Mouse (Mus musculus) layer of hippocampus, postnatal 14 days (tissue): Measurements from ENCODE around the gene Gm9970. TPM values are rescaled to one million over a fixed set of nuclear protein-coding genes. Genes with fewer than 3 reads are reported as not detected.
A peak's percentile ranks its signal among the peaks of the same experiment; 100 is the strongest.

ENCODE experiments used
- DNase-seq, 2 experiments: peaks; one replicate each; pipeline ENCODE4 v3.0.0; 2021 to 2022; ENCODE audit warnings: low spot score in 2 of 2, mixed read lengths in 1 of 2
- long read RNA-seq, 2 experiments: library from polyadenylated mRNA; stranded (forward); transcript quantifications; one replicate each; pipeline ENCODE4 v2.0.0; 2021
- total RNA-seq, 2 experiments: library from RNA; stranded (reverse); gene quantifications; 2 replicates each; pipeline ENCODE4 v1.2.3; 2021

The Gm9970 gene
- total RNA-seq, result not detected
- long read RNA-seq, experiment 1, result 0 reads
- long read RNA-seq, experiment 2, result 0 reads

DNA sequence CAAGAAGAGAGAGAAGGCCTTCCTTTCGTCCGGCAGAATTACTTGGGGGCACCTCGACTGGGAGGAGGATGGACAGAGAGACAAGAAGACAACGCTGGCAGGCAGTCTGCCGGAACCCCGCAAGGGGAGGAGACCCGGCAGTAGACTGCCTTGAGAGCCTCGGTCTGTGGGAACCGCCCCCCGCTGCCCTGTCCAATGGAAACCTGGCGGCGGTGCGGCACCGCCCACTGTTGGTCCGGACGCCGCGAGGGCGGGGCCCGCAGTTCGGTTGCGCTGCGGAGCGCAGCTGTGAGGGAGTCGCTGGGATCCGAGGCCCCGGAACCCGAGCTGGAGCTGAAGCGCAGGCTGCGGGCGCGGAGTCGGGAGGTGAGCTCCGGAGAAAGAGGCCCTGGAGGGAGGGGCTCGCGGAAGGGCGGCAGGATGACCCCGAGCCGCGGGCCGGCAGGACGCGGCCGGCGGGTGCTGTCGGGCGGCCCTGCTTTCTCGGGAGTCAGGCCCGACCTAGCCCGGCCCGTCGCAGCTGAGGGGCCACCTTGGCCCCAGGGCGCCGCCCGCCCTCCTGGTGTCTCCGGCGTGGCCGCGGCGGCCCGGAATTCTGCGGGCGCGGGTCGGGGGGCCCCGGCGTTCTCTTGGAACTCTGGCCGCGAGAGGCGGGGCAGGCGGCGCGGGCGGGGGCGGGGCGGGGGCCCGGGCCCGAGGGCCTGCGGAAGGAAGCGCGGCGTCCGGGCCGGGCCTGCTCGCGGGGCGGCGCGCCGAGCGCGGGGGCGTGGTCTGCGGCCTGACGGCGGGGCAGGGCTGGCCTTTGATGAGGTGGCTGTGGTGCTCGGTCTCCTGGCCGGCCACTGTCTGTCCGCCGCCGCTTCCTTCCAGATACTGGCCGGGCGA is at the start of gene Gm9970, which contains the start of gene Nrbp1:
Gene Gm9970 (minus strand): TSS at position 596 of the 885 bp plus-strand sequence.
Gene Nrbp1 (plus strand): TSS at position 228 of the 885 bp plus-strand sequence.
- DNase-seq, result peak; percentile 94 to 95

DNA sequence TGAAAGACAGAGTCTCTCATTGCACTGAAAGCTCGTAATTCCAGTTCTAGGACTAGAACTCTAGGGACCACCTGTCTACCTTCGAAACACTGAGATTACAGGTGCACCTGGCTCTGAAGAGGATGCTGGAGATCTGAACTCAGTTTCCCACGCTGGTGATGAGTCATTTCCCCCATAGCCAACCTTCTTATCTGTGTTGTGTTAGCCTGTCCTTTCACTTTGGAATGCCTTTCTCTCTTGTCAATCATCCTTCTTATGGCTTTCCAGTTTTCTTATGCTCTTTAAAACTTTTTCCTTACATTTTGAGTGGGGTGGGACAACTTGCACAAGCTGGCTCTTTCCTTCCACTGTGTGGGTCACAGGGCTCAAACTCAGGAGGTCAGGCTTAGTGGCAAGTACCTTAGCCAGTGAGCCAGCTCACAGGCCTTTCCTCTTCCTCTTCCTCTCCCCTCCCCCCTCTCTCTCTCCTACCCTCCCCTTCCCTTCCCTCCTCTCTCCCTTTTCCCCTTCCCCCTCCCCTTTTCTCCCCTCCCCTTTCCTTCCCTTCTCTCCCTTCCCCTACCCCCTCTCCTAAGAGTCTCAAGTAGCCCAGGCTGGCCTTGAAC is 48.7 kb upstream of the Gm9970 start:
- DNase-seq, result no peak

DNA sequence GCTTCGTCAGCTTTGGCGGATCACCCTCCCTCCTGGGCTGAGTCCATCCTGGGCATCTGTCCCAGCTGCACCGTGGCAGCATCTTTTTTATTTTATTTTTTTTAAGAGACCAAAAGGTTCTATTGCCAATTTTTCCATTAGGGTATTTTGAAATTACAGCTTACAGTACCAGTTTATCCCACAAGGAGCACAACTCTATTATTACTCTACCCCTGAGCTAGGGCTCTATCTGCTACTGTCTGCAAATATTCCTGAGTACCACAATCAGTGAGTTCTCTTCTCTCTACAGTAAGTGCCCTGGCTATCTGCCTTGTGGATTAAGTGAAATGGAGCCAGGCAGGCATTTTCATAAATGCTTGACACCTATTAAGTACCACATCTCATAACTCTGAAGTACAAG is 47.6 kb upstream of the Gm9970 start:
- no peak for DNase-seq

DNA sequence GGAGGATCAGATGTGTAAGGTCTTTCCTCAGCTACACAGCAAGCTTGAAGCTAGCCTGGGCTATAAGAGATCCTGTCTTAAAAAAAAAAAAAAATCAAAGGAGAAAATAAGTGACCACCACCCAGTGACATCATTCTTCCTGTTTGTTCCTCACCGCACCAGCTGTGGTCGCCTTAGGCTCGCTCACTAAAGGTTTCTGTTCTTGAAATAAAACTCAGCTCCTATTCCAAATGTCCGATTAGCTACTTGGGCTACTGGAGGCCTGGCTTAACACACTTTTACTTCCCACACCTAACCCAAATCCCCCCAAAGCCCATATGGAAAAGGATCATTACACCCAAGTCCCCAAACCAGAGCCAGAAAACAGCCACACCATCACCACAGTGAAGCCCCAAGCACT is 47.2 kb upstream of the Gm9970 start:
- DNase-seq, result no peak

DNA sequence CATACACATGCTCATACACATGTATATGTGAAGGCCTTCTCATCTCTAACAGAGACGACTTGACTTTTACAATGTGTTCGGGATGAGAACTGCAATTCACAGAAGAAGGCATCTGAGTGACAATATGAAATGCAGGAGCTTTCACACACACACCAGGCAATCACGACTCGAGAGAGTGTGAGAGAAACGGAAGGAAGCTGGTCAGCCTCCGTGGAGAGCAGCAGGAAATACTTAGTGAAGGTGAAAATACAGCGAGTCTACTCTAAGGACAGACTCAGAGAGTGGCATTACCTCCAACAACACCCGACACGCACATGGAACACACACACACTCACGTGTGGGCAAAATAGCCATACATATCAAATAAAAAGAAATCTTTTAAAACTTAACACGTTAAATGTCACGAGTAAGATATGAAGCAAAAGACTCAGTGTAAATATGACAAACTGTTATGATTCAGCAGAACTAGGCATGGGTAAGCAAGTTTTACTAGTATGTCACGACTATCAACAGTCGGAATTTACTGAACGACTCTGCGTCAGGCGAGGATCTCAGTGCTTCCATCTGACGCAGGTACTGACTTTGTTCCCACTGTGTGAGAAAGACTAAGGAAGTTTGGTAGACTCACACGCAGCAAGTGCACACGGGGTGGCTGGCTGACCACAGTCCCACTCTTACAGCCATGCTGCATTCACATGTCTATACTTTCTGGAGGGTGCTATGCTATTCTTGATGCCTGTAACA is 38.4 kb upstream of the Gm9970 start:
- DNase-seq, result no peak

DNA sequence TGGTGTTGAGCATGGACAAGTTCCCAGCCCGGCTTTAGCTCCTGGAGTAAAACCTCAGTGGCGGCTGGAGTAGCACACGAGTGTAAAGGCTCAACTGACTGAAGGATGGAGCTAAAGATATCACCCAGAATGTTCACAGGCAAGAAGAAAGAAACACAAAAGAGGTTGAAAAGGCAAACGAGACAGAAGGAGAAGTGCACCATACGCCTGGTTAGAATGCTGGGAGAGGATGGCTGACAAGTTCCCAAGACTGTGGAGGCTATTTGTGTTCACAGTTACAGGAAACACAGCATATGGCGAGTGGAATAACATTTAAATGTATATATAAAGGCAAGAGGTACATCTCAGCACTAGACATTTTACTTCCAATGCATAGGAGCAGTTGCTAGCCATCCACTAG is 32.0 kb upstream of the Gm9970 start:
- DNase-seq, result no peak

DNA sequence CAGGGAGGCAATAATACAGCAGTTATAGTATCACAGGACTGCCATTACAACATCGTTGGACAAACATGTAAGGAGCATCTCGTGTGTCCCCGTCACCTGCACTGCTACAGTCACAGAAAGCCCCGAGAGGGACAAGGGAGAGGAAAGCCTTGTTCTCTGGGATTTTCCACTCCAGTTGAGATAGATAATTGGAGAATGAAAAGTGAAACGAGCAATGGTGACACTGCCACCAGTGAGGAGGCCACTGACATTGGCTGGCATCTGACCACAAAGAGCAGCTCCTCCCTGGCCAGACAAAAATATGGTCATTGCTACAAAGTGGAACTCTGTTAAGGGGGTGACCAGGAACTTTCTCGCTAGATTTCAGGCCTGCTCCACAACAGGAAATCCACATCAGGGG is 26.7 kb upstream of the Gm9970 start:
- DNase-seq, result no peak

DNA sequence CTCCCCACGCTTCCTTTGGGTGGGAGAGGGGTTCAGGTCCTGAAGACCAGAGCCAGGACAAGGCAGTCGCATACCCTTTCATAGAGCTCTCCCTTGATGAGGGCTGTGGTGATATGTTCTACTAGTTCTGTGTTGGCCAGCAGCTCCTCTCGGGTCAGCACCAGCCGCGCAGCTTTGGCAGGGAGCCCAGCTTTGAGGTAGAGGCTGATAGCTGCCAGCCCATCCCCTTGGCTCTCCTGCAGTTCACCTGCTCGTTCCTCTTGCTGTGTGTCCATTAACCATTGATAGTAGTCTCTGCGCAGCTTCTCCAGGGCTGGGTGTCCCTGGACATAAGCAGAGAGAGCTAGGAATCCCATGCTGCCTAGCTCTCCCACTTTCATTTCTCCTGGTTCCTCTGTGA is 25.1 kb upstream of the Gm9970 start:
- DNase-seq, result no peak

DNA sequence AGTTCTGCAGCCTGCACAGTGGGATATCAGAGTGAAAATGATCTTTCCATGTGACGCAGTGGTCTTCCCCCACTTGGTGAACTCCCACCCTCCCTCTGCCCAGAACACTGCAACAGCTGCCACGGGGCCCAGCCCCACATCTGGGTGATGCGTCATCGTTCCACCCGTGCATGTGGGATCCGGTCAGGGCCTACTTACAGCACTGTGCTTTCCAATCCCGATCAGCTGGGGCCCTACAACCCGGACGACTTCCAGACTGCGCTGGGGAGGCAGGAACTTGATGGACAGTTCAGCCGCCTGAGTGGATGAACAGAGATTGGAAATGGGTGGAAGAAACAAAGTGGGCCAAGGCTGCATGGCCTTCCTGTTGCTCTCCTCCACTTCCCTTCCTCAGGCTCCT is 16.6 kb upstream of the Gm9970 start:
- DNase-seq, result no peak

DNA sequence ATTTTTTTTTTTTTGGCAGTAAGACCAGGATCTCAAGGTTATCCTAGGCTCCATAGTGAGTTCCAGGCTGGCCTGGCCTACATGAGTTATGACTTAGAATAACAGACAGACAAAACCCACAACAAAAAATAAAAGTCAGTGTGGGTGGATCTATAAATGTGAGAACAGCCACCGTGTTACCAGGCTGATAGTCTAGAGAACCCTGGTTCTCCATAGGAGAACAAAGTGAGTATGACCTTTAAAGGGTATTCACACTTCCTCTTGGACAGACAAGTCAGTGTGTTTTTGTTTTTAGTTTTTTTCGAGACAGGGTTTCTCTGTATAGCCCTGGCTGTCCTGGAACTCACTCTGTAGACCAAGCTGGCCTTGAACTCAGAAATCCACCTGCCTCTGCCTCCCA is 14.9 kb upstream of the Gm9970 start:
- DNase-seq, result no peak

DNA sequence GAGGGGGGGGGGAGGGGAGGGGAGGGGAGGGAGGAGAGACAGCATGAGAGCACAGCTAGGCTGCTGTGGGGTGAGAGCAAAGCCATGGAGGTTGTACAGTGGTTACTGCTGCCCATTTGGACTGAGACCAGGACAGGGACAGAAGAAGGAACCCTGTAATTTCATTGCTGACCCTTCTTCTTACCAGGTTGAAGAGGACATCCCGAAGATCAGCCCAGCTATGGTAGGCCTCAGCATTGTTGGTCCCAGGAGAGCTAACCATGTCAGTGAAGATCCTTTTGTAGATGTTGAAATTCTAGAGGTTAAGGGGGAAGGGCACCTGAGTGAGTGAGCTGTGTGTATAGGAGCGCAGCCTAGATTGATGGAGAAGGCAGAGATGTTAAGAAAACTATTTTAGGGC is 14.3 kb upstream of the Gm9970 start:
- no peak for DNase-seq

DNA sequence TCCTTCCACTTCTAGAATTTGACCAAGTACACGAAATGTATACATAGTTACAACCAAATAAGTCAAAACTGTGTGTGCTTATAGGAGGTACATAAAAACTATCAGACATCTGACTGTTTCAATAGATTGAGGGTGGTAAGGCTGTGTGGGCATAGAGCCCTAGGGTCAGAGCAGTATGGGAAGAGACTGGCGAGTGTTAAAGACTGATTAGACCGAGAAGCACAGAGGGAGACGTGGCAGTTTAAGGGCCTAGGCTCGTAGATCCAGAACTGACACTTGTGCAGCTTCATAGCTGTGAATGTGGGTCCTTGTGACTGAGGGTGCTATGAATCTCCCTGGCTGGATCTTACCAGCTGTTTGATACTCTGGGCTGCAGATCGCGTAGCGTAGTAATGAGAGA is 13.9 kb upstream of the Gm9970 start:
- no peak for DNase-seq

DNA sequence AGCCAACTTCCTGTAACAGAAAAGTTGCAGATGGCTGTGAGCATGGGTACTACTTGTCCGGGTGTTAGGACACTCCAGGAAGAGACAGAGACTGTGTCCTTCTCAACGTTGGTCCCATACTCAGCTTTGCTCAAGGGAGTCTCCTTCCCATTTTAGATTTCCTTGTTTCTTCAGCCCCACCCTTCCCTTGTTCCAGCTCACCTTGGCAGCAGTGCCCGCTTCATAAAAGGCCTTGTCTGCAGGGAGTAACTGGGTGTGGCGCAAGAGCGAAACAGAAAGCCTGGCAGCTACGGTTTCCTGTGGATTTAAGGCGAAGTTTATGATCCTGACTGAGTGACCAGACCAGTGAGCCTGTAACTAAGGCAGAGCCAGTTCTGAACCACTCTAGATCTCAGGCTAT is 13.4 kb upstream of the Gm9970 start:
- DNase-seq, result no peak

DNA sequence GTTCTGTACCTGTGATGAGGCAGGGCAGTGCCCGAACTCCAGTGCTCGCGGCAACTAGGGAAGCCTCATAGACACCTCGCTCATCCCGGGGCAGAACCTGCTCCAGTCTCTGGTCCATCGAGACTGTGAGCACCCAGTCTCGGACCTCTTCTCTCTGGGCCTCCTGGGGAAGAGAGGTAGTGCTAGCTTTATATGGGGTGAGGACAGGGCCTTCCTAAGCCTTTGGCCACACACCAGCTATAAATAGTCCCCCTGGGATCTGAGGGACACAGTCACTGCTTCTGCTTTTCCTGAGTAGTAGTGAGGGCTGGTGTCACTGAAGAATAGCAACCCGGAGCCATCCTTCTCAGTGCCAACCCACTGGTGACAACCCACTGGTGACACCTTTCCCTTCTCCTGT is 12.8 kb upstream of the Gm9970 start:
- no peak for DNase-seq

DNA sequence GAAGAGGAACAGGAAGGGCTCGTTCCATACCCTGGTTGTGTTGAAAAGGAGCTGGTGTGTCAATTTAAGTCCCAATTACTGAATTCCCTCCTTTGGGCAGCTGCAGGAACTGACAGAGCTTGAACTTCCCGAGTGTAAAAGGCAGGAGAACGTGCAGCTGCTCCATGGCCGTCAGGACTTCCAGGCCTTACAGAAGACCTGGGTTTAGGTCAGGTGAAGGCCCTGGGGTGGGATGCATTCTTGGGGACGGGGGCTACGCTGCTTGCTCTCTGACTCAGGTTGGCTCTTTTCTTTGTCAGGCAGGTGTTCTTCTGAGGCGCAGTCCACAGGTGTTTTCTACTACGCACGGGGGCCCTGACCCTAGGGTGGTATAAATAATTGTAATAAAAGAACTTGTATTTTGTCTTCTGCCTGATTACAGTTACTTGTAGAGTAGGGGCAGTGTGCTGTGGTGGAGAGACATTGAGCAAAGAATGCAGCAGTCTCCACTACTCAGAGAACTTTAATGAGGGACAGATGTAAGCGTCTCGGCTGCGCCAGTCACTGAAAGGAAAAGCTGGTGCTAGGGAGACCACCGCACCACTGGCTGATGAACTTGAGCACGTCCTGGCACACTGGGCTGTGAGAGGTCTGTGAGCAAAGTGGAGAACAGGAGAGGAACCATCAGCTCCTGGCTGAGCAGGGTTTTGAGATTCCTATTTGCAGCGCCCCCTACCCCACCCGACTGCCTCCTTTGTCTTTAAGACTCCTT is 11.9 kb upstream of the Gm9970 start:
- no peak for DNase-seq

DNA sequence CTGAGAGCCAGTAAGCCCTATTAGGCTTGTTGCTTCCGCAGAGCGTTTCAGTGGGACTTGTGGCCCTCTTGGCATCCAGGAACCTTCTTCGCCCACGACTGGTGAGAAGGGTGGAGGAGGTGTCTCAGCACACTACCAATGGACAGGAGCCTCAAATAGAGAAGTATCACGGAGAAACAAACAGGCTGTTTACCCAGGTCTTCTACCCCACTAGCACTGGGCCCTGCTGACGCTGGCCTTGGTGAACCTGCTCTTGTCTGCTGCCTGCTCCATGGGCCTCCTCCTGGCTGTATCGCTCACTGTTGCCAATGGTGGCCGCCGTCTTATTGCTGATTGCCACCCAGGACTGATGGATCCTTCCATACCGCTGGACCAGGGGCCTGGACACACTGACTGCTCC is 11.1 kb upstream of the Gm9970 start:
- DNase-seq, result no peak

DNA sequence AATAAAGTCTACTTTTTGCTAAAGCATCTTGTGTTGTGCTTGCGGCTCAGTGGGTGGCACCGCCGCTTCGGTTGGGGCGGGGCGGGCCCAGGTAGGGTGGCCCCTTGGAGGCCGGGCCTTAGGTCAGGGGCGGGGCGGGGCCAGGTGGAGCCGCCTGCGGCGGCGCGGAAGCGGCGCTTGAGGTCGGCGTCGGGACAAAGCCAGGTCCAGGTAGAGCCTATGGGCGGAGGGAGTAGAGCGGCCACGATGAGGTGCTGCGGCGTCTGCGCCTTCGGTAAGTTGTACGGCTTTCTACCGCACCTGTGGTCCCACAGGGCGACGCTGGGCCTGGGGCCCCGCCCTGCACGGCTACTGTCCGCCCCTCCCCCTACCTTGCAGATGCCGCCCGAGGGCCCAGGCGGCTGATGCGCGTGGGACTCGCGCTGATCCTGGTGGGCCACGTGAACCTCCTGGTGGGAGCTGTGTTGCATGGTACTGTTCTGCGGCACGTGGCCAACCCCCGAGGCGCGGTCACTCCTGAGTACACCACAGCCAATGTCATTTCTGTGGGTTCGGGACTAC is 10.6 kb upstream of the Gm9970 start, which contains the start of gene Krtcap3:
Gene Krtcap3 (plus strand): TSS at position 151 of the 561 bp plus-strand sequence.
- peak in 1 of 2 experiments; percentile 22 for DNase-seq

DNA sequence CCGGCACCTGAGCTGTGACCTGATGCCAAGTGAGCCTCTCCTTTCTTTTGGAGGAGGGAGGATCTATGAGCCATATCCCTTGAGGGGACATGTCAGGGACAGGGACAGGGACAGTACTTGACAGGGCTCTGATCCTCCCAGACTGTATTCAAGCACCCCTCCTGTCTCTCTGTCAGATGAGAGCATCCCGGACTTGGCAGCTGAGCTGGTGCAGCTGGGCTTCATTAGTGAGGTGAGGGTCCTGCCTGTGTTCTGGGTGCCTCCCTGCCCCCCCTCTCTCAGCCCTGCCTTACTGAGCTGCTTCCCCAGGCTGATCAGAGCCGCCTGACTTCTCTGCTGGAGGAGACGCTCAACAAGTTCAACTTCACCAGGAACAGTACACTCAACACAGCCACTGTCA is 9.7 kb upstream of the Gm9970 start:
- DNase-seq, result no peak

DNA sequence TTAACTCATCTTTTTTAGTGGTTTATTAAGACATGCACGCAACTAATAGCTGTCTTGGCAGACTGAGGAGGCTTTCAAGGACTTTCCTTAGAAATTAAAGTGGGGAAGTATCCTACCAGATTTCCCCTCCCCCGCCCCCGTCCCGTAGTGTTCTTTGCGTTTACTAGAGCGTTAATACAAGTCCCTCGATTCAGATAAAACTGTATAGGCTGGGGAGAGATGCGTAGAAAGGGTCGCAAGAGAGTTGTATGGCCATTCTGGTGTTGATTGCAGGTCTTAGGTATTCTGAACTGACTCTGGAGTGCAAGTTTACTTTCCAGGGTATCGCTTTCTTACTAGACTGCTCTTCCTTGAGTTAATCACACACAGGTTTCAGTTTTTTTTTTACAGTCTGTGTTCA is 1.2 kb upstream of the Gm9970 start:
- no peak for DNase-seq

DNA sequence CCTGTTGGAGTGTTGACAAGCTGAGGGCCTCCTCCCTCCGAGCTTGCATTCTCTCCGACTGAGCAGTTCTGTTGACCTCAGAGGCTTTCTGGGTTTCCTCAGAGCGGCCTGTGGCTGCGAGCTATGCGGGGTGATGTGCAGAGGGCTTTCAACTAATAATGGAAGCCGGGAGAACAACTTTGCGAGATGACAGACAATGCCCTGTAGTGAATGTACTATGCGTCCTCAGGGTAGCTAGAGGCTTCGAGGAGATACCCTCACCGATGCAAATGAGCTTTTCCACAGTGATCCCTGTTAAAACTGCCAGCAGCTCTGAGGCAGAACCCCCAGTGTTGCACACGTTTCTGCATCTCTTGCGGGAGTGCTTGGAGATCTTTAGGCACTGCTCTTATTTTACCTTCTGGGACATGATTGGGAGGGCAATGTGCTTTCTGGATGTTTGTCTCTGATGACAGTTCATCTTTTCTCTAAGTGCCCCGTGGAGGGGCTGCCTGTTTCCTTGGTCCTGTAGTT is 546 bp upstream of the Gm9970 start:
- DNase-seq, result no peak

DNA sequence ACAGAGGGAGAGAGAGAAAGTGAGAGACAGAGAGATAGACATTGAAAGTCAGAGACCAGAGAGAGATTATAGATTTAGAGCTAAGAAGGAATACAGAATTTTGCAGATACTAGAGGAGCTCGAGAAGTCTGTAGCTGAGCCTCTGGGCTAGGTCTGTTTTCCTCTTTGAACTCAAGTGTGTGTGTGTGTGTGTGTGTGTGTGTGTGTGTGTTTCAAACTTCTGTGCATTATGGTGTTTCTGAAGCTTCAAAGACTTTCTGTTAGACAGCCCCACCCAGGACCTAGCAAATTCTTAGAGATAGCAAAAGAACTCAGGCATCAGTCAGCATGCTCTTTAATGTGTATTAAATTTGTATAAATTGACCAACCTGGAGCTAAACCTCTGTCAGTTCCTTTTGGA is 14.4 kb downstream of the Gm9970 start:
- no peak for DNase-seq
